Mouse (Mus musculus): Measurements from ENCODE around the gene Cbfb.
A peak's percentile ranks its signal among the peaks of the same experiment; 100 is the strongest.

Cbfb gene

GRCm38 (mm10) chr8:105252680-105253537, 82.4 kb downstream of the Cbfb start:
- DNase-seq = no peak

- no peak for DNase-seq
These were observed 83.3 kb downstream of the Cbfb start for GRCm38 (mm10) chr8:105253766-105254151.

- DNase-seq = peak; percentile 89
These were observed 83.9 kb downstream of the Cbfb start for GRCm38 (mm10) chr8:105254152-105254965.

- no peak for DNase-seq
These were observed 84.5 kb downstream of the Cbfb start, which contains the start of gene B3gnt9 for GRCm38 (mm10) chr8:105254966-105255350. B3gnt9 (minus strand) TSS chr8:105255153.

GRCm38 (mm10) chr8:105257318-105258114, 87.0 kb downstream of the Cbfb start:
- DNase-seq = no peak

GRCm38 (mm10) chr8:105258911-105259720, 88.6 kb downstream of the Cbfb start:
- no peak for DNase-seq

- DNase-seq = peak; percentile 75
These were observed 89.3 kb downstream of the Cbfb start for GRCm38 (mm10) chr8:105259721-105260320.

- no peak for DNase-seq
These were observed 90.1 kb downstream of the Cbfb start for GRCm38 (mm10) chr8:105260371-105261099.

- no peak for DNase-seq
These were observed 91.0 kb downstream of the Cbfb start for GRCm38 (mm10) chr8:105261326-105261980.

- no peak for DNase-seq
These were observed 92.9 kb downstream of the Cbfb start for GRCm38 (mm10) chr8:105263244-105263912.

- DNase-seq = no peak
These were observed 93.8 kb downstream of the Cbfb start, which contains the start of the genes Tradd and Fbxl8 for GRCm38 (mm10) chr8:105264024-105264982. Tradd (minus strand) TSS chr8:105264609. Fbxl8 (plus strand) TSS chr8:105264648.

- DNase-seq = no peak
These were observed 94.7 kb downstream of the Cbfb start for GRCm38 (mm10) chr8:105265128-105265527.

- DNase-seq = no peak
These were observed 96.3 kb downstream of the Cbfb start for GRCm38 (mm10) chr8:105266775-105267174.

Measured in right cerebral cortex, postnatal 25 days (tissue).